Mouse (Mus musculus) lung, postnatal 4 days (tissue): ENCODE measurements around the gene Lonrf2.

Experiments used
- DNase-seq, 2 experiments: peaks; one replicate each; pipeline ENCODE4 v3.0.0; 2021

The Lonrf2 gene

DNA sequence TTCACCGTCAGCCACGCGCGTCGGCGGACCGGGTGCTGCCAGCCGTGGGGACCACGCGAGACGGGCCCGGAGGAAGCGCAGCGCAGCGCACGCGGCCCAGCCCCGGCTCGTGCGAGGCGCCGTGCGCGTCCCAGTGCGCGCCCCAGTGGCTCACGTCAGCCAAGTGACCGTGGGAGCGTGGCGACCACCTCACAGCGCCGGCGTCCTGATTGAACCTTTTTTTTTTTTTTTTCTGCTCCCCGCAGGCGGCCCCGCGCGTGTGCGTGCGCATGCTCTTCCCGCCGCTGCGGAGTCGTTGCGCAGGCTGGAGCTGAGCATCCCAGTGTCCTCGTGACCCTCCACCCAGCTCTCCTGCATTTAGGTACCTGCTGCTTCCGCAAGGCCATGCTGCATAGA, at the start of gene Lonrf2:
Gene Lonrf2 (minus strand): TSS at position 235 of the 396 bp plus-strand sequence.
- peak in 1 of 2 experiments; percentile 35 for DNase-seq

DNA sequence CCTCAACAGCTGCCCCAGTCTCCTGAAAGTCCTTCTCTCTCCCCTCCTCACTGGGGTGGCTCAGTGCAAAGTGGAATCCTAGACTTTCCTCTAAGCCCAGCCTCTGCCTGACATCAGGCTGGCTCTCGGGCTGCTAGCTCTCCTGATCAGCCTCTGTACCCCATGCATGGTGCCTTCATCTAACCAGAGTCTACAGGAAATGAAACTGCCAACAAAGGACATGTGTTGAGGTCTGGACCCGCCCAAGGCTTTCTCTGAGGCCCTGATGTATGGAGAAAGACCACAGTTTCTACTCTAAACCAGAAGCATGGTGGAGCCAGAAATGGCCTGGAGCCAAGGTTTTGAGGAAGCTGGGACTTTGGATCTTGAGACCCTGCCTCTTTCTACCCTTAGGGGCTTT, 49.4 kb upstream of the Lonrf2 start:
- DNase-seq, result no peak

DNA sequence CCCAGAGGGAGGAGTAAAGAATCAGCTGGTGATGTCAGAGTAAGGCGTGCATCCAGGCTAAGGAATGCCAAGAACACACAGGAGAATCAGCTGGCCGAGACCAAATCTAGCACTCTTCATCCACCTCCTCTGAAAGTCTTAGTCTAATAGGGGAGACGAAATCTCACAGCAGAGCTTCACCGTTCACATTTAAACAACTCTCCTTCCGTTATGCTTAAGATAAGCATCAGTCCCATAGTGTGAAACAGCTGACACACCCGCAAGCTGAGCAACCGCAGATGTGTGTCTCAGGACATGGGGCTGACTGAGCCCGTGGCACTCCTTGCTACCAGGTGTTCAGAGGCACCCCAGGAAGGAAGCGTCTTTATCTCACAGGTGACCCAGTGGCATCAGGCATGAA, 47.3 kb upstream of the Lonrf2 start:
- DNase-seq, result no peak

DNA sequence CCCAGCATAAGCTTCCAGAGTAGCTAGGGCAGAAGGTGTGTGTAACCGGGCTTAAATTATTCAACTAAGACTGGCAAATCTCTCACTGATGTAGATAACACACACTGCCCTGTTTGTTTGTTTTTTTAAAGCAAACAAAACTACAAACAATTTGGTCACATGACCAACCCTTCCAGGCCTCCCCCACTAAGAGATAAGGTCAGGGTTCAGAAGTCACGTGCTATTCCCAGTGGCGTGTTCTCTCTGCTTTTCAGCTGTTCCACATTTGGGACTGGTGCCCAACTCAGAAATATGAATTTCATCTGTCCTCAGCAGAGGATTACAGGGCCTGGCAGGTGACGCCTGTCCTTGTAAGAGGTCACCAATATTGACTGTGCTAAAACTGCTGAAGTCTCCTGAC, 46.2 kb upstream of the Lonrf2 start:
- no peak for DNase-seq

DNA sequence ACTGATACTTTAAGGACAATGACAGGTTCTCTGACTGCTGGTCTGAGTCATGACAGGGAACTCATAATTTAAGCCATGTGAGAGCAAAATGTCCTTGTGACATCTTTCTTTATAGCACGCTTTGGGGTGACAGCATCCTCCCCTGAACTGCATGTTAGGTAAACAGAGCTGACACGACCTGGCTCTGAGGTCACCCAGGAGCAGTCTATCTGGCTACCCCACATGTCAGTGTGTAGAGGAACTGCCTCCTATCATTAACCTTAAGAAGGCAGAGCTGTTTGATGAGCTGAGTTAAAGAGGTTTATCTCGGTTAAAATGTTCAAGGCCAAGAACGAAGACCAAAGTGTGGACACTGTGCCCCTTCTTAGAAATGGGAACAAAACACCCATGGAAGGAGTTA, 44.9 kb upstream of the Lonrf2 start:
- DNase-seq, result no peak

DNA sequence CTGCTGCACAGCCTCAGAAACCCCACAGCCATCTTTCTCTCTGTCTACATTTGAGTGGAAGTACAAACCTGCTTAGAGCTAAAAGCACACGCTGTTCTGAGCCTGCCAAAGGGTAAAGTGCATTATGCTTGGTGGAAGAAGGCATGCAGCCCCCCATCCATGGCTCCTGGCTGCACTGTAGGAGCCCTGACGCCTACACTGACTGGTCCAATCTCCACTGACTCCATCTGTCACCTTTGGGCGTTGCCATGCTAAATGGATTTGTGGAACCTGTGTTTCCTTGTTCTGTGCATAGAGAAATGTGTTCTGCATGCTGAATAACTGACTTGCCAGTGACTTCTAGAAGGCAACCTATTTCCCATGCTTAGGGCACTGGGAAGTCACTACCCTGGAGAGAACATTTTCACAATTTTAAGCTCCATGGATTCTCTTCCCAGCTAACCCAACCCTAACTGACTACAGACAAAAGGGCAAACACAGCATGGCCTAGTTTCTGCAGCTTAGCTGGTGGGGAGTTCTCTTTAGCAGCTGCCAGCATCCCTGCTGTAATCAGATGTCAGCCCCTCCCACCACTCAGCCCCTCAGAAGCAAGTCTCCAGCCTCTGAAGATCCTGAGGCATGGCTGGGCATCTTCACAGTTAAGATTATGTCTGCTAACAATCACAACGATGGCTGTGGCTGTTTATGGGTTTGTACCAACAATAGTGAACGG, 40.3 kb upstream of the Lonrf2 start:
- DNase-seq, result no peak

DNA sequence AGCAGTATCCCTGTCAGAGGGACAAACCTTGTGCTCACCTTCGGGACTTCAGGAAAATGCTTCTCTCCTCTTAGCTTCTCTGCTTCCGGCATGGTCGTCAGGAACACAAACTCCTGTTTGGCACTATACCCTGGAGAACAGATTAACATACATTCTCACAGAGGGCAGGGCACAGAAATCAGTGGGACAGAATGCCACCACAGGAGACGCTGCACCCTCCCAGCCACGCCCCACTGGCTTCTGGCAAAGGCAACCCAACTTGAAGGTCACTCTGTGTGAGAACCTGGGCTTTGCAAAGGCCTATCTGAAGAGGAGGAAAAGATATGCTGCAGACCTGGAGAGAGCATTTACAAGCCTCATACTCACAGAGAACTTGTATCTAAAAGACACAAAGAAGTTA, 37.4 kb upstream of the Lonrf2 start:
- no peak for DNase-seq

DNA sequence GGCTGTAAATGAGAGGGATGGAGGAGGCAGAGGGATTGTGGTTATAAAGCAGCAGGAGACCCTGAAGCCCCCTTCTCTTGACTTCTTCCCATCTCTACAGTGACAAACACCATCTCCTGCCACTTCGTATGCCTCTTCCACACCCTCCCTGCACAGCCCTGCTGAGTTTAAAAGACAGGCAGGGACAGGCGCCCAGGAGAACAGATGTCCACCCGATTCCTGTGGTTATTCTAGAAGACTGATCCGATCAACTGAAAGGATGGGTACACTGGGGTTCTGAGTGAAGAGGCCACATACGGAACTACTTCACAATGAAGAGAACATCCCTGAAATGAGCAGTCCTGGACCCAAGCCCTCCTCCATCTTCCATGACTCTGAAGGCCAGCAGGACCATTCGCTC, 35.3 kb upstream of the Lonrf2 start:
- no peak for DNase-seq

DNA sequence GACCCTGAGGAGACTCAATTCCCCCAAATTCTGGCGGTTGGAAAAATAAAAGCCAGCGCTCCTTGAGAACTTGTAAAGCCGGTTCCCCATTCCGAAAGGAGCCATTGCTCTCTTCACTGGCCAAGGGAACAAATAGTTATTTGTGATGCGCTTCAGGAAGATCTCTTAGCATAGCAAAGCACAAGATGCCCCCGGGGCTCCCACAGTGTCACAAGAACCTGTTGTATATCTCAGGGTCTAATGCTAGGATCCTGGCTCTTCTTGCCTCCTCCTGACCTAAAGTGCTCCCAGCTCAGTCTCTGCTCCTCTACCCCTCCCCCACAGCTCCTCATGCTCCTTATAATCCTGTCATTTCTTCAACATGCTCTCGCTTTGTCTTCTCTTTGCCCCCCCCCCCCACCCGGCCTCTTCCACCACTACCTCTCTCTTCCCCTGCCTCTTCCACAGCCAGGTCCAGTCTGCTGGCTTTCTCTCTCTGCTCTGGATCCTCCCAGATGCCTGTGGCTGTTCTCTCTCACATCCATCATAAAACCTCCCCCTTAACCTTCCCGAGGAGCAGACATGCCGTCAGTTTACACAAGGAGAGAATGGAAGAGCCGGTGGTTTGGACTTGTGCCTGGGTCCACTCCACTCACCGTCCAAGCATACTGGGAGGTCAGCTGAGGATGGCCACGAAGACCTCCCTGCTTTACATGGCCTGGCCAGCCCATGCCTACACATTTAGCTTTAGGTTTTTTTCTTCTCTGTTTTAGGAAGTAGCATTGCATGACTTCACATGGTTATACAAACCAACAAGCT, 33.1 kb upstream of the Lonrf2 start:
- no peak for DNase-seq

DNA sequence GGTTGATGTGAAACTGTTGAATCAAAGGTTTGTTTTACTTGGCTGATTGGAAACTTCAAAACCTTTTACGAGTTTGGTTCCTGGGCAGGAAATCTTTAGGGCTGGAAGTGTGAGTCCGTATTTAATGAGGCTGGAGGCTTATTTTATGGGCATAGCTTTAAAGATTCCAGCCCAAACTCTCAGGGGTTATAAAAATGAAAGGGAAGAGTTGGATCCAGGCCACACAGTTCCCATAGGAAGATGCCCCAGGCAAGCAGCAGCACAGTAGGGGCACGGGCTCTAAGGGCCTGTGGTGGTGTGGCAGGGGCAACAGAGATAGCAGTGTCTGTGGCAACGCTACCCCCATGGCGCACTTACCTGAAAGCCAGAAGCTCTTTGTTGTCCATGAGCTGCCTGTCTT, 29.7 kb upstream of the Lonrf2 start:
- no peak for DNase-seq

DNA sequence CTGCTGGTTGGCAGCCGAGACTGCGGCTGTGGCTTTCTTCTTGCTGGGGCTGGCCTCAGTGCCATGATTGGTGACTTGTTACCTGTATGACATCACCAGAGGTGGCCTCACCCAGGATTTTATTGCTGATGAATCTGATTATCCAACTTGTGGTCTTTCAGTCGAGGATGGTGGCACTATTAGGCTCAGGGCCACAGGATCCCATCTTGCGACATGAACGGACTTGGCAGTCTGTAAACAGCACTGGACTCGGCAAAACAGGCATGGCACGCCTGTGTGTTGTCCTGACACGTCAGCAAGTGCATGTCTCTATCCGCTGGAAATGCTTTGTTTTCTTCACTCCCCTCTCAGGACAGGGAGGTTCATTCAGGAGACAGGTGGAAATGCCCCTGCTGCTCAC, 27.8 kb upstream of the Lonrf2 start:
- DNase-seq, result no peak

DNA sequence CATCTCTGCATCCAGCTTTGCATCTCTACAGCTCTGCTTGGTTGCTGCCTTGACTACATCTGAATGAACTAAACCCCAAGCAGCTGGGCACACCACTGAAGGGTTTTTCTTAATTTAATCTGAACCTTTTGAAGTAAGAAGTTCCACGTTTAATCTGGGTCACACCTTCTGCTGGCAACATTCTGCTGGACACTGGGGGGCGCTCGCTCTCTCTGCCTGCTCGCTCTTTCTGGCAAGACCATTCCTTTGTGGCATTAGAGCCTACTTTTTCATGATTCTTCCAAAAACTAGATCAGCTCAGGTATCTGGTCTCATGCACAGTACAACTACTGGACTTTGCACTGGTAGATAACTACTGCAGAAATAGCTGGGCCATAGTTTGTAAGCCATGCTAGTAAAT, 25.7 kb upstream of the Lonrf2 start:
- peak in 1 of 2 experiments; percentile 7 for DNase-seq

DNA sequence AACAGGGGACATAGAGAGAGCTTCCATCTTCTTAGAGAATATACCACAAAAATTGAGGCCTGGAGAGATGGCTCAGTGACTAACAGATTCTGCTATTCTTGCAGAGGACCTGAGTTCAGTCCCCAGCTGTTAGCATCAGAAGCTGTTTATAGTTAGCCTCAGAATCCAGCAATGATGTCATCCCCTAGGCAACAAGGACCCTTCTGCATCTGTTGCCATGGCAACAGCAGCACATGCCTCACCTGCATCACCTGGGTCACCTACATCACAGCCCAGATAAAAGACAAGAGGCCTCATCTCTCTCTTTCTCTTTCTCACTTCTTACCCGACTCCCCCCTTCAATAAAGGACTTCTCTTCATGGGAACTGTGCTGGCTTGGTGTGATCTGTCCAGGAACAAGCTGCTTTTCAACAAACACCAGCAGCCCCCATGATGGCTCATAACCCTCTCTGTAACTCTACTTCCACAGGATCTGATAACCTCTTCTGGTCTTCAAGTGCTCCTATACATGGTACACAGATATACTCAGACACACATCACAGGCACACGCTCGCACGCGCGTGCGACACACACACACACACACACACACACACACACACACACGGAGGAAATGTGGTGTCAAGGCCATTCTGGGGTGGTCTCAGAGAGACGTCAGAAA, 24.5 kb upstream of the Lonrf2 start:
- DNase-seq, result no peak

DNA sequence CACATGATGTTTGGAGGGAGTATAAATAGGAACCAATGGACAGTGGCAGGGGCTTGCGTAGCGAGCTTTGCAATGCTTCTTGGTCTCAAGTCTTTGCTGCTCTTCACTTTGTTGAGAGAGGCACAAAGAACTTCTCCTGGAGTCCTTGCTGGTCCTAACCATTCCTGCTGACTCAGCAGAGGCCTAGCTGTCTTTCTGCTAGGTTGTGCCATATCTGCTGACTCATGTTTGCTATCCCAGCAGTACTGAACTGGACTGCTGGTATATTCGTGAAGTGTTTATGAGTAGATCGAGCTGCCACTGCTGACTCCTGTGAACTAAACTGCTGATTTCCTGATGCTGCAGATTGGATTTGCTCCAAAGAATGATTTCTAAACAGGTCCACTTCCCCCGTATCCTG, 23.7 kb upstream of the Lonrf2 start:
- no peak for DNase-seq

DNA sequence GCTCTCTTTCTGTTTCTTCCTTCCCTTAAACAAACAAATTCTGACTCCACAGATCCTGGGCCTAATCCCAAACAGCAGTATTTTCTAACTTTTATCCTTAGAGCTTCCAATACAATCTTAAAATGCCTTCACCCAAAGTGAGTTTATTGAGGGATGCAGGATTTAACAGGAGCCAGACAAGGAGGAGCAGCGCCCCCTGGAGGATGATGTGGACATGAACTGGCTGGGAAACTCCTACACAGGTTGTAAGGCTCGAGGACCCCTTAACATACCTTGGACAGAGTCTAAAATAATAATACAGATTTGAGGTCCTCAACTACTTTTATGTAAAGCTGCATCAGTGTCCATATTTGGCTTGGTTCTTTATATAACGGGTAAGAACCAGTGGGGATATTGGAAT, 19.7 kb upstream of the Lonrf2 start:
- peak in 1 of 2 experiments; percentile 21 for DNase-seq

DNA sequence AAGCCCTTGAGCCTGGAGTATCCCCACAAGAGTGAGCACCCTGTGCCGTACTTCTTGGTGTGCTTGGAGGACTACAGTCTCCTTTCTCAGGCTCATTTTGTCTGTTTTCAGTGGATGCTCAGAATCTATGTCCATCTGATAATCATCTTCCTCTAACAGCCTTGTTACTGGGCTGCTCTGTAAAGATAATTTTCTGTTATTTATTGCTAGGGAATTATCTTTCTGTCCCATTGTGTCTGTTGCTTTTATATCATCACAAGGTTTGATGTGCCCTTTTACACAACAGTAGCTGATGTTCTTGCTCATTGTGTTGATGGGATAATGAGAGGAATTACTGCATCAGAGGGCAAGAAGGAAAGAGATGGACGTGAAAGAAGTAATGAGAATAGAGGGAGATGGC, 15.7 kb upstream of the Lonrf2 start:
- DNase-seq, result no peak

DNA sequence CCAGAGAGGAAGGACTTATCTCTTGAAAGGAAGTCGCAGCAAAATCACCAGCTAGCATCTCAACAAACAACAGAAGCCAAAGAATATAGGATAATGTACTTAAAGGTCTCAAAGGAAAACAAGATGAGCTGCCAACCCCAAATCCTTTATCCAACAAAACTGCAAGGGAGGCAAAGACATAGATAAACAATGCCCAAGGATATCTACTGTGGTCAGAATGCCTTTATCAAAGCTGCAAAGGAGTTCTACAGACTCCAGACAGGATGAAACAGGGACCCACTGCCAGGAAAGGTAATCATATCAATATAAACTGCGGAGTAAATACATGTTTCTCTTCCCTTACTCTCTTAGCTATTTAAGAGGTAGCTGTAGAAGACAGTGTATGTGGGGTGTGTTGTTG, 14.1 kb upstream of the Lonrf2 start:
- no peak for DNase-seq

DNA sequence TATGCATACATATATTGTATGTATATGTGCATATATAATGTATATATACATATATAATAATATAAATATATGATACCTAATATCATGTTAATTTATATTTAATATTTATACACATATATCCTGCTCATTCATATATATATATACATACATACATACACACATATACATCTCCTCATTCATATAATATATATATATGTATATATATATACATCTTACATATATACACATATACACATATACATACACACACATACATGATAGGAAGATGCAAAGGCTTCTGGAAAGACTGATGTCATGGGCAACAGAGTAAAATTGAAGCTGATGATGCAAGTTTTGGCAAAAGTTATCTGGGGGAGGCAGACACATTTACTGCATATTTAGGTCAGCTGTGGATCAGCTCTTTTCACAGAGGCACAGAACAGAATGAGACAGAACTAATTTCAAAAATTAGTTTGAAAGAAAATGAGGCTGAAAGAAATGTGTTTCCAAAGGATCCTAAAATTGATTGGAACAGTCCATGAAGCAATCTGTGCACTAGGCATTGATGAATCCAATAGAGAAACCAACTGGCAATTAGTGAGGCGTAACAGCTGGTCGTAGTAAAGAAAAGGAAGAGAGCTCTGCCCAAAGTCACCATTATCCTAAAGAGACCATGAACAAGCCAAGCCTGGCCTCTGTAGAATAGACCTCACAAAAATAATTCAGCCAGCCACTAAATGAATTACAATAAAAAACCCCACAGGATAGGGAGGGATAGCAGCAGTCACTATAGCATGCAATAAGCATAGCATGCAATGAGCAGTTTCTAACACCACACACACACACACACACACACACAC, 12.2 kb upstream of the Lonrf2 start:
- DNase-seq, result no peak

DNA sequence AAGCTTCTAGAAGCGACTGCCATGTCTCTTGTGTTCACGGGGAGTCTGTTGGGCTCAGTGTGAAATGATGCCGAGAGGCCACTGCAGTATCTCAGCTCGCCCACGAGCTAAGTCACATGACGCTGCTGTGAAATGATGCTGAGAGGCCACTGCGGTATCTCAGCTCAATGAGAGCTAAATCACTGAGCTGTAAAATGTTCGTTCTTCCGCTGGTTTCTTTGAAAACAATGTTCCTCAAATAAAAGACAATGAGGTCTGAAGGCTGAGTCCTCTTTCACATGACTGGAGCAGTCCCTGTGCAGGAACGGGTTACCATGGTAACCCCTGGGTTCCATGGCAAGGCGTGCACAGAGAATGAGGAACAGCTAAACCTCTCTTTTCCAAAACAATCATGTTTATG, 11.5 kb upstream of the Lonrf2 start:
- DNase-seq, result no peak

DNA sequence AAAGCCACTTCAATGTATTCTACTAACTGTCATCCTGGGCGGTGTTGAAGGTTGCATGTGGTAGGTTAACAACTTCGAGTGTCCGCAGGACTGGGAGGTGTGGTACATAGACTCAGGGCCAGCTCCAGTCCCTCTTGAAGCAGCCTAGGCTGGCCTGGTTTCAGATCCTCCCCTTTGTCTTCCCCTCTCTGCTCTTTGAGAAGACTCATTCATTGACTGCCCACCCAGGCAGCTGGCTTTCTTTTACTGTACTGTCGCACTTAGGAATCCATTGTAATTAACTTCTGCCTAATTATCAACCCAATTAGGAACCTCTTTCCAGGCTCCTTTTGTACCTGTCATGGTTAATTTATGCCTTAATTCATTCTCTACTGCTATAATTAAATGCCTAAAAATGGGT, 6.8 kb upstream of the Lonrf2 start:
- no peak for DNase-seq

DNA sequence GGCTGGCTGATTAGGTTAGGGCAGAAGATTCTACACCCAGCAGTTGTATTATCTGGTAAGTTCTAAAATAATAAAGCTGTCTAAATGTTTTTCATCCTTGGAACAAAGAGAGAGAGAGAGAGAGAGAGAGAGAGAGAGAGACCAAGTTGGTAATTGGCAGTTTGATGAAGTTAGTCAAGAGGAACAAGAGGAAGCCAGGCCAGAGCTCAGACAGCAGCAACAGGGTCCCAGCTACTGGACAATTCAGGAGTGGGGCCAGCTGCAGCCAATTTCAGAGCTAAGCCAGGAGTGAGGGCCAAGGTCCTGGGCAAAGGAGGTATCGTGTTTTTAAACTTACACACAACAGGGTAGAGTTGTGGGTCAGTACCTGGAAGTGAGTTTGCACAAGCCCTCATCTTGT, 6.3 kb upstream of the Lonrf2 start:
- DNase-seq, result no peak

DNA sequence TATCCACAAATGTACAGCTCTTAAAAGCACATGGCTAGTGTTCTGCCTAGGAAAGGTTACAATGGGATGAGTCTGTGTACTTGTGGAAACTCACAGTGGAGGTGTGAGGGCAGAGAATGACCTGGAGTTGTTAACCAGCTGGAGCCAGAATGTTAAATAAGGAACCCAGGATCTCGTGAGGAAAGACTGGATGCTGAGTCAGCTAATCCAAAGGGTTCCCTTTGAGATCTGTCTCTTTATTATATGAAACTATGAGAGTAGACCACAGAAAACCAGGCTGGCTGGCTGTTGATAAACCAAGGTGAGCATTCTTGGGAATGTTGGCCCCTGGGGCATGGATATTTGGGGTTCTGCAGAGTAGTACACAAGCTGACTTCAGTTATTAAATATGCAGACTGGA, 3.4 kb upstream of the Lonrf2 start:
- DNase-seq, result no peak
